Mouse (Mus musculus): ENCODE measurements around the gene Smc1b.

Smc1b gene

DNA sequence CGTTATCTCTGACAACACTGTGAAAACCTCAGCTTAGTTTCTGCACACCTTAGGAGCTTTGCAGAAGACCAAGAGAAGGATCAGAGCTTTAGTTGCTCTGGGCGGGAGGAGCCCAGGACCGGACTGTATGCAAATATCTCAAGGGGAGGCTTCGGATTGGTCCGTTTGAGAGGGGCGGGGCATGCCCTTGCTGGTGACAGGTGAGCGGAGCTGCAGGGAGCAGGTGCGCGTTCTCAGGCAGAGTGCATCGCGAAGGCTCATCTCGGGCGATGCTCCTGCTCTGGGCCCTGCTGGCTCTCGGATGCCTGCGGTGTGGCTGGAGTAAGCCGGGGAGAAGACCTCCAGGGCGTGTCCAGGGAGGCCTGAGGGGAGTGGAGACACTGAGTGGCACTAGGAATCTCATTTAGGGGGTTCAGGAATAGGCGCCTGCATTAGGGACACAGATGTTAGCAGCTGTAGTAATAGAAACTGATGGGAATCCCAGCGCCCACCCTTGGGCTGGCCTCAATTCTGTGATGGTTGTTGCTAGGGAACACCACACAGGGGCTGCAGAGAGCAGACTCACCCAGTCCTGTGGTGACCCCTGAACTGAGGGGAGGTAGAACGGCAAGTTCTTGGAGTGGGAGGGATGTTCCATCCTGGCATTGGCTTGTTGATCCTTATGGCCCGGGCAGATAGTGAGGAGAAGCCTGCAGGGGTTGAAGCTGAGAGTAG, 114.7 kb downstream of the Smc1b start, which contains the start of gene Upk3a:
TSS of gene Upk3a (plus strand) at position 191 of the 714 bp plus-strand sequence.
- DNase-seq (ENCODE audit: low spot score) = no peak

DNA sequence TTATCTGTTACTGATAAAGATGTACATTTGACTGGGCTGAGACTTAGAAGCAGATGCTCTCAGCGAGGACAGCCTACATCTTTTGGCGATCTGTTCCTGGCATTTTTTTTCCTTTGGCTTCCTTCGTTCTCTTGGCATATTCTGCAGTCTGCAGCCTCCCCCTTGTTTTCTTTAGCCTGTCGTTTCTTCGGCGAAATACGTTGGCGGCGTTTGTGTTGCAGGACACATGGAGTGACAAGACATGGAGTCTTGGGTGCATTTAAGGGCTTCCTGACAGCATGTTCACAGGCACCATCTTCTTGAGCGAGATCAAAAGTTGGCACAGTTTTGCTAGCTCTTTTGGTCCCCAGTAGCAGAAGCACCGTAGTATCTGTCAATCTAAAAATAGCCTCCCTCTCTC, 116.0 kb downstream of the Smc1b start:
- no peak for DNase-seq (ENCODE audit: low spot score)
